Mouse (Mus musculus) midbrain, embryonic 12.5 days (tissue): ENCODE measurements around the gene Ccdc54. TPM values are rescaled to one million over a fixed set of nuclear protein-coding genes. Genes with fewer than 3 reads are reported as not detected.

ENCODE experiments used
- ATAC-seq: fragments of 200-750 bp; cut with Nextera tagmentation; 2 replicates; pipeline ENCODE4 v1.8.0; 2017; ENCODE audit warnings: low read depth, moderate TSS enrichment, moderate library complexity; ENCODE audit not compliant: low FRiP score
- H3K27ac ChIP-seq: fragments of 300-500 bp; sonication (generic); replicated peaks from 2 replicates; pipeline ENCODE4 v1.5.1; 2016; ENCODE audit warnings: mild to moderate bottlenecking
- H3K27me3 ChIP-seq: fragments of 300-500 bp; sonication (generic); 2 replicates; pipeline ENCODE4 v1.6.1; 2016; ENCODE audit warnings: mild to moderate bottlenecking
- H3K36me3 ChIP-seq: fragments of 300-500 bp; sonication (generic); 2 replicates; pipeline ENCODE4 v1.6.1; 2016
- H3K4me1 ChIP-seq: fragments of 300-500 bp; sonication (generic); 2 replicates; pipeline ENCODE4 v1.6.1; 2016
- H3K4me2 ChIP-seq: fragments of 300-500 bp; sonication (generic); replicated peaks from 2 replicates; pipeline ENCODE4 v1.6.1; 2016; ENCODE audit warnings: mild to moderate bottlenecking, moderate library complexity
- H3K4me3 ChIP-seq: fragments of 300-500 bp; sonication (generic); 2 replicates; pipeline ENCODE4 v1.5.1; 2016; ENCODE audit warnings: mild to moderate bottlenecking
- H3K9ac ChIP-seq: fragments of 300-500 bp; sonication (generic); replicated peaks from 2 replicates; pipeline ENCODE4 v1.6.1; 2016; ENCODE audit warnings: mild to moderate bottlenecking, moderate library complexity
- H3K9me3 ChIP-seq: fragments of 300-500 bp; sonication (generic); 2 replicates; pipeline ENCODE4 v1.6.1; 2016; ENCODE audit warnings: mild to moderate bottlenecking
- WGBS: fragments of 180-500 bp; shearing (Covaris S2); methylation state at CpG from one replicate; pipeline ENCODE4 v1.1.7; 2016; 5-methylcytosine and 5-hydroxymethylcytosine counted together
- polyA plus RNA-seq: library from polyadenylated mRNA; unstranded; fragments of >200 nt; fragmentation: Nextera tagmentation; extraction: Ambion mirVana; gene quantifications from 2 replicates; pipeline ENCODE4 v1.2.1, GENCODE M21; 2016

The Ccdc54 gene
- polyA plus RNA-seq, 1 experiment from 2014 or later, result not detected

- Histone ChIP-seq H3K9me3 (no peaks in the 10 kb centered on the region), H3K4me1 (no peaks in the 10 kb centered on the region), H3K27ac (no peak overlapping the region), H3K27me3 (peaks cover 3% of the 10 kb centered on the region; the same call in 1 of the 2 replicates), H3K9ac (no peak overlapping the region), H3K4me3 (no peak overlapping the region), H3K36me3 (no peaks in the 10 kb centered on the region), H3K4me2 (no peak overlapping the region)
- no peak for ATAC-seq
- 86% methylated on average over 11 of the region's 11 CpGs for WGBS
Measured at GRCm38 (mm10) chr16:50589574-50590151, 1.3 kb downstream of the Ccdc54 start.

GRCm38 (mm10) chr16:50588191-50588590 lies 2.8 kb downstream of the Ccdc54 start:
- Histone ChIP-seq H3K4me2 (no peak overlapping the region), H3K27ac (no peak overlapping the region), H3K27me3 (peaks cover 3% of the 10 kb centered on the region; the same call in 1 of the 2 replicates), H3K4me3 (no peak overlapping the region), H3K36me3 (no peaks in the 10 kb centered on the region), H3K9me3 (no peaks in the 10 kb centered on the region), H3K4me1 (no peaks in the 10 kb centered on the region), H3K9ac (no peak overlapping the region)
- ATAC-seq, result no peak
- WGBS, result 85% methylated on average over 1 of the region's 1 CpGs

GRCm38 (mm10) chr16:50587139-50587538 lies 3.8 kb downstream of the Ccdc54 start:
- no peaks in the 10 kb centered on the region for H3K9me3 ChIP-seq
- H3K9ac ChIP-seq, result no peak overlapping the region
- peaks cover 3% of the 10 kb centered on the region; the same call in 1 of the 2 replicates for H3K27me3 ChIP-seq
- H3K4me3 ChIP-seq, result no peak overlapping the region
- no peaks in the 10 kb centered on the region for H3K36me3 ChIP-seq
- no peak for ATAC-seq
- WGBS, result 90% methylated on average over 7 of the region's 7 CpGs
- no peak overlapping the region for H3K27ac ChIP-seq
- no peaks in the 10 kb centered on the region for H3K4me1 ChIP-seq
- H3K4me2 ChIP-seq, result no peak overlapping the region

- Histone ChIP-seq H3K4me1 (no peaks in the 10 kb centered on the region), H3K27me3 (no peaks in the 10 kb centered on the region), H3K9me3 (no peaks in the 10 kb centered on the region), H3K4me3 (no peak overlapping the region), H3K9ac (no peak overlapping the region), H3K36me3 (no peaks in the 10 kb centered on the region), H3K4me2 (no peak overlapping the region), H3K27ac (no peak overlapping the region)
- ATAC-seq, result no peak
- WGBS, result 90% methylated on average over 6 of the region's 6 CpGs
Measured at GRCm38 (mm10) chr16:50578361-50578760, 12.6 kb downstream of the Ccdc54 start.

- no peak overlapping the region for H3K9ac ChIP-seq
Measured at GRCm38 (mm10) chr16:50572557-50572956, 18.4 kb downstream of the Ccdc54 start.

GRCm38 (mm10) chr16:50559163-50559771 lies 31.7 kb downstream of the Ccdc54 start:
- no peak for ATAC-seq
- 86% methylated on average over 6 of the region's 6 CpGs for WGBS
- H3K4me2 ChIP-seq, result no peak overlapping the region
- H3K4me1 ChIP-seq, result no peaks in the 10 kb centered on the region
- H3K9me3 ChIP-seq, result no peaks in the 10 kb centered on the region
- no peaks in the 10 kb centered on the region for H3K36me3 ChIP-seq
- H3K9ac ChIP-seq, result no peak overlapping the region
- no peaks in the 10 kb centered on the region for H3K27me3 ChIP-seq
- no peak overlapping the region for H3K4me3 ChIP-seq
- H3K27ac ChIP-seq, result no peak overlapping the region

More at GRCm38 (mm10) chr16:50572557-50572956, 18.4 kb downstream of the Ccdc54 start:
- no peak overlapping the region for H3K4me2 ChIP-seq
- H3K9me3 ChIP-seq, result no peaks in the 10 kb centered on the region
- 87% methylated on average over 13 of the region's 13 CpGs for WGBS
- no peak overlapping the region for H3K27ac ChIP-seq
- H3K36me3 ChIP-seq, result no peaks in the 10 kb centered on the region
- no peak for ATAC-seq
- no peak overlapping the region for H3K4me3 ChIP-seq
- no peaks in the 10 kb centered on the region for H3K4me1 ChIP-seq
- H3K27me3 ChIP-seq, result no peaks in the 10 kb centered on the region

- no peaks in the 10 kb centered on the region for H3K36me3 ChIP-seq
- H3K9me3 ChIP-seq, result no peaks in the 10 kb centered on the region
- WGBS, result 82% methylated on average over 2 of the region's 2 CpGs
- ATAC-seq, result no peak
- H3K4me1 ChIP-seq, result no peaks in the 10 kb centered on the region
- no peak overlapping the region for H3K4me3 ChIP-seq
- H3K4me2 ChIP-seq, result no peak overlapping the region
- no peak overlapping the region for H3K9ac ChIP-seq
- H3K27me3 ChIP-seq, result no peaks in the 10 kb centered on the region
- no peak overlapping the region for H3K27ac ChIP-seq
Measured at GRCm38 (mm10) chr16:50553828-50554227, 37.1 kb downstream of the Ccdc54 start.

GRCm38 (mm10) chr16:50551871-50552528 lies 39.0 kb downstream of the Ccdc54 start:
- 88% methylated on average over 7 of the region's 7 CpGs for WGBS
- Histone ChIP-seq H3K4me3 (no peak overlapping the region), H3K27me3 (no peaks in the 10 kb centered on the region), H3K4me2 (no peak overlapping the region), H3K4me1 (no peaks in the 10 kb centered on the region), H3K27ac (no peak overlapping the region), H3K9me3 (no peaks in the 10 kb centered on the region), H3K36me3 (no peaks in the 10 kb centered on the region), H3K9ac (no peak overlapping the region)
- no peak for ATAC-seq

- 90% methylated on average over 5 of the region's 5 CpGs for WGBS
- H3K4me3 ChIP-seq, result no peak overlapping the region
- ATAC-seq, result no peak
- no peaks in the 10 kb centered on the region for H3K36me3 ChIP-seq
- no peaks in the 10 kb centered on the region for H3K27me3 ChIP-seq
- H3K9me3 ChIP-seq, result no peaks in the 10 kb centered on the region
- no peak overlapping the region for H3K27ac ChIP-seq
- no peak overlapping the region for H3K9ac ChIP-seq
- H3K4me1 ChIP-seq, result no peaks in the 10 kb centered on the region
- no peak overlapping the region for H3K4me2 ChIP-seq
Measured at GRCm38 (mm10) chr16:50550927-50551326, 40.0 kb downstream of the Ccdc54 start.

- Histone ChIP-seq H3K4me3 (no peak overlapping the region), H3K9me3 (no peaks in the 10 kb centered on the region), H3K9ac (no peak overlapping the region), H3K4me1 (no peaks in the 10 kb centered on the region), H3K27me3 (no peaks in the 10 kb centered on the region), H3K27ac (no peak overlapping the region), H3K36me3 (no peaks in the 10 kb centered on the region), H3K4me2 (no peak overlapping the region)
- ATAC-seq, result no peak
- WGBS, result 72% methylated on average over 5 of the region's 5 CpGs
Measured at GRCm38 (mm10) chr16:50542554-50543333, 48.2 kb downstream of the Ccdc54 start.
